Mouse (Mus musculus): Measurements from ENCODE around the gene Spata7. TPM values are rescaled to one million over a fixed set of nuclear protein-coding genes. Genes with fewer than 3 reads are reported as not detected.

Gene Spata7
- total RNA-seq, 2 experiments from 2014 or later, result 37.9 to 38.5 TPM

DNA sequence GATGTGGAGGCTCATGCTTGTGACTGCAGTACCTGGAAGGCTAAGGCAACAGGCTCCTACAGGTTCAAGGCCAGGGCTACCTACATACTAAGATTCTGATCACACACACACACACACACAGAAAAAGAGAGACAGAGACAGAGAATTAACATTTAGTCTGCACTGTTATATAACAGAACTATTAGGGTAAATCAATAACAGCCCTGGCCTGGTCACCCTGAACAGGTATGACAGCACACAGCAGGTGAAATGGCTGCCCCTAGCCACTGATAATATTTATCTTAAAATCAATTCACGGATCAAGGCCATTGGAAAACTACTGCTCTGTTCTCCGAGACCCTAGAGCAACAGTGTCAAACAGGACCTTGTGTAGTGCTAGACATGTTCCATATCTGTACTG lies 88.2 kb downstream of the Spata7 start:
- DNase-seq (ENCODE audit: extremely low spot score in 1 of 2, low spot score in 2 of 2), result no peak
- intact Hi-C loops (cut with DNase I), result no loop called here

Other genes starting within 250 kb of the Spata7 start
- gene Kcnk10, start 49.8 kb upstream of the Spata7 start, total RNA-seq (2021), result 10 to 100 TPM; 44.2 to 46.2 TPM
- 1 to 10 TPM; 5.4 to 7.9 TPM for gene Ptpn21, start 109.2 kb downstream of the Spata7 start, total RNA-seq (2021)
- gene Zc3h14, start 118.8 kb downstream of the Spata7 start, total RNA-seq (2021), result 100 to 1,000 TPM; 103 to 106 TPM